Mouse (Mus musculus) C2C12 (cell line): ENCODE data around the gene Atp2b2. TPM values are rescaled to one million over a fixed set of nuclear protein-coding genes. Genes with fewer than 3 reads are reported as not detected.
A peak's percentile ranks its signal among the peaks of the same experiment; 100 is the strongest.

Source experiments
- H3K27me3 ChIP-seq: one replicate; pipeline ENCODE4 v1.6.1; 2011; ENCODE audit not compliant: control insufficient read depth, insufficient read depth, insufficient read length
- H3K36me3 ChIP-seq: one replicate; pipeline ENCODE4 v1.6.1; 2011; ENCODE audit not compliant: control insufficient read depth, insufficient read depth
- H3K4me3 ChIP-seq: one replicate; pipeline ENCODE4 v1.5.1; 2011; ENCODE audit warnings: mild to moderate bottlenecking, control low read depth; ENCODE audit not compliant: poor library complexity, insufficient read depth, severe bottlenecking
- H3K79me2 ChIP-seq: one replicate; pipeline ENCODE4 v1.6.1; 2011; ENCODE audit not compliant: control insufficient read depth, insufficient read depth
- H3K79me3 ChIP-seq: one replicate; pipeline ENCODE4 v1.6.1; 2011; ENCODE audit warnings: low read depth, control low read depth
- H3ac ChIP-seq: one replicate; pipeline ENCODE3; 2011; ENCODE audit warnings: low read depth; ENCODE audit not compliant: control insufficient read depth, insufficient read length
- CEBPB ChIP-seq: IDR thresholded peaks from one replicate; pipeline ENCODE4 v1.6.1; 2011; ENCODE audit warnings: low read depth, mild to moderate bottlenecking, control low read depth, moderate library complexity
- CTCF ChIP-seq: IDR thresholded peaks from one replicate; pipeline ENCODE4 v1.5.1; 2011; ENCODE audit not compliant: control insufficient read depth, insufficient read depth, insufficient read length
- FOSL1 ChIP-seq: IDR thresholded peaks from one replicate; pipeline ENCODE4 v1.8.0; 2011; ENCODE audit warnings: mild to moderate bottlenecking, low read length; ENCODE audit not compliant: poor library complexity, insufficient read depth, severe bottlenecking
- MAX ChIP-seq: IDR thresholded peaks from one replicate; pipeline ENCODE4 v1.6.1; 2011; ENCODE audit warnings: mild to moderate bottlenecking, control low read depth
- MYOD1 ChIP-seq: IDR thresholded peaks from one replicate; pipeline ENCODE4 v1.6.1; 2011; ENCODE audit warnings: low read depth; ENCODE audit not compliant: control insufficient read depth, insufficient read length
- MYOG ChIP-seq: IDR thresholded peaks from one replicate; pipeline ENCODE4 v1.6.1; 2011; ENCODE audit not compliant: control insufficient read depth, insufficient read length; ENCODE audit errors: extremely low read depth
- USF1 ChIP-seq: IDR thresholded peaks from one replicate; pipeline ENCODE4 v1.6.1; 2011; ENCODE audit warnings: low read depth, mild to moderate bottlenecking, control low read depth, moderate library complexity
- long read RNA-seq, 2 experiments: library from polyadenylated mRNA; unstranded; transcript quantifications; one replicate each; pipeline ENCODE4 v2.0.0; 2019 to 2020
- polyA plus RNA-seq: library from polyadenylated mRNA; unstranded; fragments of >200 nt; fragmentation: generic; extraction: Trizol; gene quantifications from one replicate; pipeline ENCODE4 v1.2.1, GENCODE M21; 2012; ENCODE audit warnings: missing spikeins

Gene Atp2b2
- not detected for polyA plus RNA-seq
- long read RNA-seq, experiment 1 = 0 reads
- long read RNA-seq, experiment 2 = 0 reads

DNA sequence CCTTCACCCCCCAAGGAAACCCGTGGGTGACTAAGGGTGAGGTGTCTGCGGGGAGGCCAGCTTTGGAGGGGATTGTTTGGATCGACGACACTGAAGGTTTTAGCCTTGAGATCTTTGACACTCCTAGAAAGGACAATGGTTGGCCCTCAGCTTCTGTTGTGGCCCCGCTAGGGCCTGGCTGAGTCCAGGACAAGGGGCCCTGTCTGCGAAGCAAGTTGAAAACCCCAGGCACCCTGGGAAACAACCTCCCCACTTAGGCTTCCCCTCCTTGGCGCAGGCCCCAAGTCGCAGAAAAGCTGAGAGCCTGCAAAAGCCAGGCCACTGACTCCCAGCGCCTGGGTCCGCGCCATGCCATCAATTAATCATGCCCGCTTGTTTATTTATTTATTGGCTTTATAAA is at the start of gene Atp2b2:
Gene Atp2b2, minus strand, starts transcription at position 282 of the 400 bp plus-strand sequence.
- no peak for TF ChIP-seq CTCF
- TF ChIP-seq MAX = no peak
- TF ChIP-seq USF1 = no peak
- TF ChIP-seq CEBPB = no peak
- TF ChIP-seq MYOD1 = no peak
- TF ChIP-seq MYOG = no peak
- TF ChIP-seq FOSL1 = no peak
- peaks cover 79% of the 10 kb centered on the region for H3K27me3 ChIP-seq
- H3K4me3 ChIP-seq = no peak within 1 kb of the TSS
- H3ac ChIP-seq = no peak within 1 kb of the TSS
- no peaks in the 10 kb centered on the region for H3K36me3 ChIP-seq
- H3K79me3 ChIP-seq = no peaks in the 10 kb centered on the region
- no peaks in the 10 kb centered on the region for H3K79me2 ChIP-seq

DNA sequence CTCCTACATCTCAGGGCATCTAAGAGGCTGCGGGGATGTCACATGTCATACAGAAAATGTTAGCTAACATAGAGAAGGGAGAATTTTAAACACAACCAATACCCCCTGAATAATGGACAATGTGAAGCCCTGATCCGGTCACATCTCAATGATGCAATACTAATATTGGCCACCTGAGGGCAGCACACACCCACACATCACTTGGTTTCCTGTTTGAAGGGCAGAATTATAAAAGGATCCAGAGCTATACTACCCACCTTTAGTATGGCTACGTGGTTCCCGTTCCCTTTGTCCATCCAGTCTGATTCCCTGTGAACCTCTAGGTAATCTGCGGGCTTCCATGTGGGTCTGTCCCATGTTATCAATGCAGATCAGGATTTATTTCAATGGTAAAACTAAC is 47.2 kb upstream of the Atp2b2 start:
- H3K79me2 ChIP-seq = no peaks in the 10 kb centered on the region
- H3K27me3 ChIP-seq = peaks cover 25% of the 10 kb centered on the region
- H3K79me3 ChIP-seq = no peaks in the 10 kb centered on the region
- H3K4me3 ChIP-seq = no peak overlapping the region
- TF ChIP-seq MAX (no peak), CEBPB (peak; percentile 72), CTCF (peak; percentile 57), USF1 (no peak), MYOG (no peak), FOSL1 (no peak), MYOD1 (no peak)
- H3ac ChIP-seq = no peak overlapping the region
- no peaks in the 10 kb centered on the region for H3K36me3 ChIP-seq

DNA sequence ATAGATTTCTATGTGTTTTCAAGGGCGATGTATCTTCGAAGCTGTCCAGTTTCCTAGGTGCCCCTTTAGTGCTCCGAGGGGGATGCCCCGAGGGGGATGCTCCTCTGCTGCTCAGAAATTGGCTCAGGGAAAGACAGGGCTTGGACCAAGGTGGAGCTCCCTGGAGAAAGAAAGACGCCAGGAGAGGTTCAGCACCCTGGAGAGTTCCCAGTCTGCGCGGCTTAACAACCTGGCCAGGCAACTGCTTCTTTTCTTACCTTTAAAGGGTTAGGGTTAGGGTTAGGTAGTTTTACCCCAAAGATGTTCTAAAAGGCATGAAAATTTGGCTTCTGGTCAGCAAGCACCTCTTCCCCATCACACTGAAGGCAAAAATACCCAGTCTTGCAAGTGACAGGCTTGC is 44.7 kb upstream of the Atp2b2 start:
- no peaks in the 10 kb centered on the region for H3K79me2 ChIP-seq
- no peaks in the 10 kb centered on the region for H3K36me3 ChIP-seq
- H3ac ChIP-seq = no peak overlapping the region
- TF ChIP-seq MAX = no peak
- no peaks in the 10 kb centered on the region for H3K79me3 ChIP-seq
- peaks cover 8% of the 10 kb centered on the region for H3K27me3 ChIP-seq
- H3K4me3 ChIP-seq = no peak overlapping the region

DNA sequence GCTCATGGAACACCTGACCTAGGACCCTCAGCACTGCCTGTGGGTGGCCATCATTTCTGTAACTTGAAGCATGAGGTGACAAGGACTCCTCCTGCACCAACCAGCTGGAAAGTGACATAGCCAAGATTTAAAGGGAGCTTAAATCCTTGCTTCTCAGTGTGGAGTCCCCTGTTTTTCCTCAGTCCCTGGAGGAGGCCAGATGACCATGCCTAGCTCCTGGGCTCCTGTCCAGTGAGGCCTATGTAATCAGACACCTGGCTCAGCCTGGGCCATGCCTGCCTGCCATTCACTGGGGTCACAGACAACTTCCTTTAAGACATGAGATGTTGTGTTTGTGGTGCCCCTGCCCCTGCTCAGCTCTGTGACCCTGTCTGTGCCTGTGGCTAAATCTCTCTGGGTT is 36.1 kb upstream of the Atp2b2 start:
- Histone ChIP-seq H3K4me3 (no peak overlapping the region), H3K79me2 (no peaks in the 10 kb centered on the region), H3K27me3 (peaks cover 13% of the 10 kb centered on the region), H3K36me3 (no peaks in the 10 kb centered on the region), H3ac (no peak overlapping the region), H3K79me3 (no peaks in the 10 kb centered on the region)
- no peak for TF ChIP-seq MYOG
- no peak for TF ChIP-seq CTCF
- TF ChIP-seq CEBPB = no peak
- no peak for TF ChIP-seq MYOD1
- no peak for TF ChIP-seq FOSL1
- no peak for TF ChIP-seq USF1
- no peak for TF ChIP-seq MAX

DNA sequence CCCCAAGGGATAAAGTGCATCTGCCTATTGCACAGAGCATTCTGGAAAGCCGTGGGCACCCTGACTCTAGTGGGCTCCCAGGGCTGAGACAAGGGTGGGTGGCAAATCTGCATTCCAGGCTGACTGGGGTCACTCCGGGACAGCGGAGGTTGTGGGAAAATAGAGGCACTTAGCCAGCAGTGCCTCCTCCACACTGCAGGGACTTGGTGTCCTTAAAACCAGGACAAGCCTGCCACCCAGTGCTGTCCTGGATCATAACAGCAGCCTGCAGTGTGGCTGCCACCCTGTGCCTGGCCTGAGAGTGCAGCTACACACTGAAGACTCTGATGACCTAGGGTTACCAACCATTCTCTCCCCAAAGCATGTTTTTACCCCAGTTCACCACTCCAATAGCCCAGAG is 34.1 kb upstream of the Atp2b2 start:
- Histone ChIP-seq H3K79me3 (no peaks in the 10 kb centered on the region), H3K79me2 (no peaks in the 10 kb centered on the region), H3ac (no peak overlapping the region), H3K27me3 (peaks cover 13% of the 10 kb centered on the region), H3K4me3 (no peak overlapping the region), H3K36me3 (no peaks in the 10 kb centered on the region)
- TF ChIP-seq CTCF (no peak), USF1 (no peak), CEBPB (no peak), FOSL1 (no peak), MAX (no peak), MYOD1 (no peak), MYOG (no peak)

DNA sequence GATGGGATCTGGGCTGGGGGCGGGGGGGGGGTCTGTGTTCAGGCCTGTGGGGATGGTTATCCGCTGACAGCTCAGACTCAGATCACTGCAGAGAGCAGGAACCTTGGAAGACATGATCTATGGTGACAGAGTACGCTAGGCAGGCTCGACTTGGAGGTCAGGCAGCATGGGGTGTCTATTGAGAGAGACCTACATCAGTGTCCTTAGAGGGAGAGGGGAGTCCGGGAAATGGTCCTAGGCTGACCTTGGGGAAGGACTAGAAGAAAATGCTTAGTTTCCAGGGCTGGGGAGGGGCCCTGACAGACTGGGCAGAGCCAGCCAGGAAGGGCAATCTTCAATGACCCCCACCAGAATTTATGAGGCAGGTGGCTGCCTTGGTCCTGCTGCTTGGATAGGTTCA is 33.6 kb upstream of the Atp2b2 start:
- H3K27me3 ChIP-seq = peaks cover 13% of the 10 kb centered on the region
- H3K36me3 ChIP-seq = no peaks in the 10 kb centered on the region
- TF ChIP-seq MAX = no peak
- no peak for TF ChIP-seq MYOG
- TF ChIP-seq USF1 = no peak
- no peak for TF ChIP-seq CTCF
- no peak for TF ChIP-seq FOSL1
- TF ChIP-seq CEBPB = no peak
- TF ChIP-seq MYOD1 = no peak
- H3K79me3 ChIP-seq = no peaks in the 10 kb centered on the region
- no peak overlapping the region for H3K4me3 ChIP-seq
- H3K79me2 ChIP-seq = no peaks in the 10 kb centered on the region
- H3ac ChIP-seq = no peak overlapping the region
